Mouse (Mus musculus): ENCODE measurements at regions not wholly inside any gene's neighbourhood (a gene's known extent, or its start where the extent isn't known, plus 50 kb on each side); places are given as distances from the start of the nearest gene placed in this dataset.

- in situ Hi-C loops (cut with MboI; ENCODE audit: low pct_ligation_motif_present, low pct_unique_long_range_greater_than_20kb, low sequenced_read_pairs) (no loop called here), dilution Hi-C loops (cut with MboI; ENCODE audit: extremely low pct_ligation_motif_present, extremely low pct_unique_long_range_greater_than_20kb, low sequenced_read_pairs) (no loop called here)
- Histone ChIP-seq H3K4me1 (ENCODE audit: control insufficient read depth in 1 of 2, insufficient read depth in 2 of 2) (no peaks in the 10 kb centered on the region), H3K79me2 (replicated peaks; ENCODE audit: control insufficient read depth, extremely low read depth, insufficient read depth, poor library complexity, severe bottlenecking) (no peaks in the 10 kb centered on the region), H3K27ac (ENCODE audit: insufficient read depth, low read depth) (no peak overlapping the region), H3K4me3 (replicated peaks in 1 of 3; ENCODE audit: low read depth in 2 of 3, low read length in 2 of 3, poor library complexity in 1 of 3) (no peak overlapping the region), H3K27me3 (replicated peaks) (no peaks in the 10 kb centered on the region), H3K4me2 (ENCODE audit: insufficient read depth, low read depth, poor library complexity, severe bottlenecking) (no peak overlapping the region), H3K9me3 (replicated peaks; ENCODE audit: low read length) (peaks cover 26% of the 10 kb centered on the region), H3K9ac (ENCODE audit: insufficient read depth, low read depth) (no peak overlapping the region), H3K36me3 (replicated peaks in 1 of 2; ENCODE audit: control insufficient read depth in 1 of 2, insufficient read depth in 1 of 2, low read length in 1 of 2) (no peaks in the 10 kb centered on the region)
- DNase-seq (ENCODE audit: extremely low read depth), result no peak
- no peak for TF ChIP-seq CTCF (conservative IDR thresholded peaks at IDR 0.05 in 1 of 2, IDR thresholded peaks at IDR 0.05 in 1 of 2; ENCODE audit: low read depth in 2 of 2, low read length in 2 of 2)
- no peak for TF ChIP-seq TCF12 (IDR thresholded peaks at IDR 0.05; ENCODE audit: low read depth, low read length)
- no peak for TF ChIP-seq ELF1 (IDR thresholded peaks at IDR 0.05; ENCODE audit: low read depth, low read length)
- no peak for TF ChIP-seq MAX (IDR thresholded peaks at IDR 0.05; ENCODE audit: low read length)
- TF ChIP-seq ETS1 (conservative IDR thresholded peaks at IDR 0.05; ENCODE audit: low read depth, low read length), result no peak
- TF ChIP-seq TBP (conservative IDR thresholded peaks at IDR 0.05; ENCODE audit: low read depth, low read length), result no peak
- no peak for TF ChIP-seq HCFC1 (IDR thresholded peaks at IDR 0.05; ENCODE audit: low read depth, low read length)
- no peak for TF ChIP-seq ZKSCAN1 (IDR thresholded peaks at IDR 0.05; ENCODE audit: borderline replicate concordance, low read depth, low read length)
- no peak for TF ChIP-seq NELFE (IDR thresholded peaks at IDR 0.05; ENCODE audit: low read depth, low read length)
- TF ChIP-seq E2F4 (IDR thresholded peaks at IDR 0.05; ENCODE audit: insufficient replicate concordance, low read depth, low read length), result no peak
- no peak for TF ChIP-seq KAT2A (IDR thresholded peaks at IDR 0.05; ENCODE audit: insufficient replicate concordance, low read length)
- no peak for TF ChIP-seq SMC3 (IDR thresholded peaks at IDR 0.05; ENCODE audit: low read depth, low read length)
- no peak for TF ChIP-seq CHD1 (IDR thresholded peaks at IDR 0.05; ENCODE audit: low read depth, low read length)
- no peak for TF ChIP-seq GABPA (IDR thresholded peaks at IDR 0.05; ENCODE audit: insufficient replicate concordance, low read depth, low read length)
- TF ChIP-seq JUND (conservative IDR thresholded peaks at IDR 0.05; ENCODE audit: low read depth, low read length), result no peak
- TF ChIP-seq MYC (IDR thresholded peaks at IDR 0.05; ENCODE audit: low read depth, low read length), result no peak
- no peak for TF ChIP-seq USF2 (conservative IDR thresholded peaks at IDR 0.05; ENCODE audit: low read depth, low read length)
Measured at GRCm38 (mm10) chr16:54016319-54016718, 1281.5 kb downstream of the Zpld1 start.

GRCm38 (mm10) chr16:53973711-53974110 is 1324.1 kb downstream of the Zpld1 start:
- no peaks in the 10 kb centered on the region for H3K27me3 ChIP-seq (replicated peaks)
- peaks cover 21% of the 10 kb centered on the region for H3K9me3 ChIP-seq (replicated peaks; ENCODE audit: low read length)
- no peak for TF ChIP-seq USF2 (conservative IDR thresholded peaks at IDR 0.05; ENCODE audit: low read depth, low read length)
- no peak for TF ChIP-seq MAX (IDR thresholded peaks at IDR 0.05; ENCODE audit: low read length)
- TF ChIP-seq TCF12 (IDR thresholded peaks at IDR 0.05; ENCODE audit: low read depth, low read length), result no peak
- TF ChIP-seq USF1 (IDR thresholded peaks at IDR 0.05; ENCODE audit: low read depth, low read length), result no peak
- no peak for TF ChIP-seq CTCF (conservative IDR thresholded peaks at IDR 0.05 in 1 of 2, IDR thresholded peaks at IDR 0.05 in 1 of 2; ENCODE audit: low read depth in 2 of 2, low read length in 2 of 2)
- no peak for TF ChIP-seq NRF1 (IDR thresholded peaks at IDR 0.05; ENCODE audit: low read depth, low read length)
- no peak for TF ChIP-seq CHD1 (IDR thresholded peaks at IDR 0.05; ENCODE audit: low read depth, low read length)
- no peak for TF ChIP-seq SMC3 (IDR thresholded peaks at IDR 0.05; ENCODE audit: low read depth, low read length)
- TF ChIP-seq EP300 (IDR thresholded peaks at IDR 0.05; ENCODE audit: low read length), result no peak
- no peak for TF ChIP-seq E2F4 (IDR thresholded peaks at IDR 0.05; ENCODE audit: insufficient replicate concordance, low read depth, low read length)
- TF ChIP-seq GABPA (IDR thresholded peaks at IDR 0.05; ENCODE audit: insufficient replicate concordance, low read depth, low read length), result no peak
- TF ChIP-seq HCFC1 (IDR thresholded peaks at IDR 0.05; ENCODE audit: low read depth, low read length), result no peak
- no peak for TF ChIP-seq TBP (conservative IDR thresholded peaks at IDR 0.05; ENCODE audit: low read depth, low read length)
- TF ChIP-seq MYC (IDR thresholded peaks at IDR 0.05; ENCODE audit: low read depth, low read length), result no peak
- no peak for TF ChIP-seq POLR2A (IDR thresholded peaks at IDR 0.05; ENCODE audit: low read depth, low read length)
- TF ChIP-seq MAZ (IDR thresholded peaks at IDR 0.05; ENCODE audit: low read depth, low read length), result no peak
- no peak for TF ChIP-seq NELFE (IDR thresholded peaks at IDR 0.05; ENCODE audit: low read depth, low read length)
- TF ChIP-seq RAD21 (IDR thresholded peaks at IDR 0.05; ENCODE audit: low read depth, low read length), result no peak
- no peak for TF ChIP-seq KAT2A (IDR thresholded peaks at IDR 0.05; ENCODE audit: insufficient replicate concordance, low read length)
- no peak overlapping the region for H3K4me3 ChIP-seq (replicated peaks in 1 of 3; ENCODE audit: low read depth in 2 of 3, low read length in 2 of 3, poor library complexity in 1 of 3)
- H3K79me2 ChIP-seq (replicated peaks; ENCODE audit: control insufficient read depth, extremely low read depth, insufficient read depth, poor library complexity, severe bottlenecking), result no peaks in the 10 kb centered on the region
- dilution Hi-C loops (cut with MboI; ENCODE audit: extremely low pct_ligation_motif_present, extremely low pct_unique_long_range_greater_than_20kb, low sequenced_read_pairs) (no loop called here), in situ Hi-C loops (cut with MboI; ENCODE audit: low pct_ligation_motif_present, low pct_unique_long_range_greater_than_20kb, low sequenced_read_pairs) (no loop called here)
- DNase-seq (ENCODE audit: extremely low read depth), result no peak
- no peaks in the 10 kb centered on the region for H3K36me3 ChIP-seq (replicated peaks in 1 of 2; ENCODE audit: control insufficient read depth in 1 of 2, insufficient read depth in 1 of 2, low read length in 1 of 2)
- H3K4me1 ChIP-seq (ENCODE audit: control insufficient read depth in 1 of 2, insufficient read depth in 2 of 2), result no peaks in the 10 kb centered on the region
- no peak overlapping the region for H3K9ac ChIP-seq (ENCODE audit: insufficient read depth, low read depth)
- H3K4me2 ChIP-seq (ENCODE audit: insufficient read depth, low read depth, poor library complexity, severe bottlenecking), result no peak overlapping the region
- H3K27ac ChIP-seq (ENCODE audit: insufficient read depth, low read depth), result no peak overlapping the region
